Mouse (Mus musculus) hindbrain, postnatal 0 days (tissue): ENCODE data around the gene Rab8a. TPM values are rescaled to one million over a fixed set of nuclear protein-coding genes. Genes with fewer than 3 reads are reported as not detected.
"Not testable (repeated sequence)": the region's sequence is repeated elsewhere in the genome, so short reads cannot be mapped to it uniquely, and the experiment has no call there.

ENCODE experiments used
- ATAC-seq: fragments of 200-750 bp; cut with Nextera tagmentation; 2 replicates; pipeline ENCODE4 v1.8.0; 2017; ENCODE audit warnings: mild to moderate bottlenecking, moderate TSS enrichment, moderate library complexity
- DNase-seq: peaks from one replicate; pipeline ENCODE4 v3.0.0-alpha.2; 2015; ENCODE audit warnings: low spot score
- H3K27ac ChIP-seq: fragments of 300-500 bp; sonication (generic); 2 replicates; pipeline ENCODE4 v1.5.1; 2014; ENCODE audit warnings: mild to moderate bottlenecking
- H3K27me3 ChIP-seq: fragments of 300-500 bp; sonication (generic); 2 replicates; pipeline ENCODE4 v1.6.1; 2014; ENCODE audit warnings: low read length, mixed read lengths; ENCODE audit not compliant: insufficient read depth
- H3K36me3 ChIP-seq: fragments of 300-500 bp; sonication (generic); 2 replicates; pipeline ENCODE4 v1.6.1; 2014; ENCODE audit warnings: low read length, mixed read lengths; ENCODE audit not compliant: insufficient read depth
- H3K4me1 ChIP-seq: fragments of 300-500 bp; sonication (generic); 2 replicates; pipeline ENCODE4 v1.6.1; 2014; ENCODE audit warnings: antibody characterized with exemption, low read length, mixed read lengths; ENCODE audit not compliant: insufficient read depth
- H3K4me2 ChIP-seq: fragments of 300-500 bp; sonication (generic); 2 replicates; pipeline ENCODE4 v1.6.1; 2014; ENCODE audit warnings: low read depth, mild to moderate bottlenecking, low read length, moderate library complexity, mixed read lengths
- H3K4me3 ChIP-seq: fragments of 300-500 bp; sonication (generic); 2 replicates; pipeline ENCODE4 v1.5.1; 2014; ENCODE audit warnings: low read length
- H3K9ac ChIP-seq: fragments of 300-500 bp; sonication (generic); replicated peaks from 2 replicates; pipeline ENCODE4 v1.6.1; 2014; ENCODE audit warnings: mild to moderate bottlenecking, low read length, moderate library complexity, mixed read lengths
- H3K9me3 ChIP-seq: fragments of 300-500 bp; sonication (generic); 2 replicates; pipeline ENCODE4 v1.6.1; 2016; ENCODE audit warnings: low read length, mixed read lengths
- CTCF ChIP-seq: IDR thresholded peaks from 2 replicates; pipeline ENCODE4 v1.5.1; 2016; ENCODE audit warnings: antibody characterized with exemption, control low read depth, low read depth
- WGBS: fragments of 180-500 bp; shearing (Covaris S2); extraction: QIAGEN DNeasy Blood & Tissue Kit; methylation state at CpG from one replicate; pipeline ENCODE4 v1.1.7; 2014; 5-methylcytosine and 5-hydroxymethylcytosine counted together
- polyA plus RNA-seq: library from polyadenylated mRNA; unstranded; fragments of >200 nt; fragmentation: Nextera tagmentation; extraction: Ambion mirVana; gene quantifications from 2 replicates; pipeline ENCODE4 v1.2.1, GENCODE M21; 2015
- total RNA-seq: library from RNA; depleted of rRNA; stranded (reverse); fragments of >200 nt; gene quantifications from 2 replicates; pipeline ENCODE4 v1.2.3, GENCODE M21; 2014; rRNA removed

The Rab8a gene
- 26.6 and 29.5 TPM in 2 replicates for total RNA-seq
- polyA plus RNA-seq: 64.8 and 71.5 TPM in 2 replicates

- H3K4me1 ChIP-seq: peaks cover 13% of the 10 kb centered on the region
- ATAC-seq (peak; percentile 99), DNase-seq (peak; percentile 100)
- H3K4me3 ChIP-seq: peak within 1 kb of the TSS; percentile 97
- WGBS: under 1% methylated on average over 82 of the region's 82 CpGs
- H3K9ac ChIP-seq: peak within 1 kb of the TSS; percentile 98
- H3K27ac ChIP-seq: peak within 1 kb of the TSS; percentile 92
- H3K4me2 ChIP-seq: peak within 1 kb of the TSS; percentile 92
- H3K9me3 ChIP-seq: no peaks in the 10 kb centered on the region
- no peak; the same call in 1 of the 2 replicates for TF ChIP-seq CTCF
- no peaks in the 10 kb centered on the region for H3K36me3 ChIP-seq
- H3K27me3 ChIP-seq: no peaks in the 10 kb centered on the region
These were observed at the start of gene Rab8a for GRCm38 (mm10) chr8:72160707-72161697. Rab8a (plus strand) TSS chr8:72161200.

GRCm38 (mm10) chr8:72112486-72112885 is 48.5 kb upstream of the Rab8a start:
- Histone ChIP-seq H3K4me3 (no peak overlapping the region), H3K4me1 (no peaks in the 10 kb centered on the region), H3K4me2 (no peak overlapping the region), H3K9me3 (no peaks in the 10 kb centered on the region), H3K9ac (no peak overlapping the region), H3K27ac (no peak overlapping the region), H3K27me3 (no peaks in the 10 kb centered on the region), H3K36me3 (no peaks in the 10 kb centered on the region)
- TF ChIP-seq CTCF: no peak
- WGBS: 82% methylated on average over 3 of the region's 3 CpGs
- ATAC-seq: no peak
- no peak for DNase-seq

GRCm38 (mm10) chr8:72115202-72115601 is 45.8 kb upstream of the Rab8a start:
- no peak for ATAC-seq
- Histone ChIP-seq H3K4me2 (no peak overlapping the region), H3K4me1 (no peaks in the 10 kb centered on the region), H3K9me3 (no peaks in the 10 kb centered on the region), H3K27me3 (no peaks in the 10 kb centered on the region), H3K27ac (no peak overlapping the region), H3K36me3 (no peaks in the 10 kb centered on the region), H3K4me3 (no peak overlapping the region), H3K9ac (no peak overlapping the region)
- 88% methylated on average over 2 of the region's 2 CpGs for WGBS
- no peak for DNase-seq
- TF ChIP-seq CTCF: no peak

GRCm38 (mm10) chr8:72118616-72119015 is 42.4 kb upstream of the Rab8a start:
- Histone ChIP-seq H3K27ac (no peak overlapping the region), H3K4me1 (no peaks in the 10 kb centered on the region), H3K4me2 (no peak overlapping the region), H3K36me3 (no peaks in the 10 kb centered on the region), H3K9me3 (no peaks in the 10 kb centered on the region), H3K27me3 (no peaks in the 10 kb centered on the region), H3K4me3 (no peak overlapping the region), H3K9ac (no peak overlapping the region)
- no peak for DNase-seq
- no peak for ATAC-seq
- TF ChIP-seq CTCF: no peak
- 55% methylated on average over 4 of the region's 4 CpGs for WGBS

- not testable (repeated sequence) for H3K4me2 ChIP-seq, H3K9me3 ChIP-seq, H3K4me3 ChIP-seq, H3K9ac ChIP-seq, ATAC-seq, H3K27me3 ChIP-seq, H3K27ac ChIP-seq, DNase-seq, H3K4me1 ChIP-seq, H3K36me3 ChIP-seq
- WGBS: 60% methylated on average over 3 of the region's 3 CpGs
These were observed 39.5 kb upstream of the Rab8a start for GRCm38 (mm10) chr8:72121486-72121885.

GRCm38 (mm10) chr8:72121997-72122396 is 39.0 kb upstream of the Rab8a start:
- no peak for TF ChIP-seq CTCF
- Histone ChIP-seq H3K9me3 (no peaks in the 10 kb centered on the region), H3K9ac (no peak overlapping the region), H3K4me3 (no peak overlapping the region), H3K27me3 (no peaks in the 10 kb centered on the region), H3K27ac (no peak overlapping the region), H3K4me2 (no peak overlapping the region), H3K4me1 (no peaks in the 10 kb centered on the region), H3K36me3 (no peaks in the 10 kb centered on the region)
- ATAC-seq (no peak), DNase-seq (no peak)
- WGBS: 79% methylated on average over 1 of the region's 1 CpGs

GRCm38 (mm10) chr8:72127834-72128233 is 33.2 kb upstream of the Rab8a start:
- no peak for TF ChIP-seq CTCF
- Histone ChIP-seq H3K4me2 (no peak overlapping the region), H3K4me1 (no peaks in the 10 kb centered on the region), H3K27ac (no peak overlapping the region), H3K27me3 (no peaks in the 10 kb centered on the region), H3K36me3 (no peaks in the 10 kb centered on the region), H3K9me3 (no peaks in the 10 kb centered on the region), H3K4me3 (no peak overlapping the region), H3K9ac (no peak overlapping the region)
- DNase-seq (no peak), ATAC-seq (no peak)
- WGBS: 81% methylated on average over 1 of the region's 1 CpGs
